Mouse (Mus musculus) forebrain, embryonic 14.5 days (tissue): ENCODE measurements around the gene Hcn2. TPM values are rescaled to one million over a fixed set of nuclear protein-coding genes. Genes with fewer than 3 reads are reported as not detected.

Experiments used
- ATAC-seq: fragments of 200-750 bp; cut with Nextera tagmentation; 2 replicates; pipeline ENCODE4 v1.8.0; 2017; ENCODE audit warnings: mild to moderate bottlenecking, moderate library complexity
- DNase-seq: peaks from one replicate; pipeline ENCODE4 v3.0.0-alpha.2; 2015; ENCODE audit warnings: low spot score
- H3K27ac ChIP-seq: fragments of 300-500 bp; sonication (generic); 2 replicates; pipeline ENCODE4 v1.5.1; 2014; ENCODE audit warnings: low read depth, mild to moderate bottlenecking, control low read depth, low read length, moderate library complexity
- H3K27me3 ChIP-seq: fragments of 300-500 bp; sonication (generic); replicated peaks from 2 replicates; pipeline ENCODE4 v1.6.1; 2014; ENCODE audit warnings: low read length, control low read depth, mixed read lengths; ENCODE audit not compliant: control insufficient read depth, insufficient read depth
- H3K36me3 ChIP-seq: fragments of 300-500 bp; sonication (generic); 2 replicates; pipeline ENCODE4 v1.6.1; 2014; ENCODE audit warnings: low read length, control low read depth; ENCODE audit not compliant: control insufficient read depth, insufficient read depth
- H3K4me1 ChIP-seq: fragments of 300-500 bp; sonication (generic); 2 replicates; pipeline ENCODE4 v1.6.1; 2014; ENCODE audit warnings: antibody characterized with exemption, low read length, control low read depth; ENCODE audit not compliant: control insufficient read depth, insufficient read depth
- H3K4me2 ChIP-seq: fragments of 300-500 bp; sonication (generic); 2 replicates; pipeline ENCODE4 v1.6.1; 2014; ENCODE audit warnings: mild to moderate bottlenecking, control low read depth, low read length
- H3K4me3 ChIP-seq: fragments of 300-500 bp; sonication (generic); 2 replicates; pipeline ENCODE4 v1.5.1; 2014; ENCODE audit warnings: low read depth, low read length, control low read depth
- H3K9ac ChIP-seq: fragments of 300-500 bp; sonication (generic); 2 replicates; pipeline ENCODE4 v1.6.1; 2014; ENCODE audit warnings: mild to moderate bottlenecking, low read length, control low read depth, moderate library complexity
- H3K9me3 ChIP-seq: fragments of 300-500 bp; sonication (generic); replicated peaks from 2 replicates; pipeline ENCODE4 v1.6.1; 2016; ENCODE audit warnings: low read length, control low read depth, mixed read lengths; ENCODE audit not compliant: control insufficient read depth
- WGBS: fragments of 180-500 bp; shearing (Covaris S2); extraction: QIAGEN DNeasy Blood & Tissue Kit; methylation state at CpG from one replicate; pipeline ENCODE4 v1.1.7; 2014; 5-methylcytosine and 5-hydroxymethylcytosine counted together
- polyA plus RNA-seq: library from polyadenylated mRNA; unstranded; fragments of >200 nt; fragmentation: Nextera tagmentation; extraction: Ambion mirVana; gene quantifications from 2 replicates; pipeline ENCODE4 v1.2.1, GENCODE M21; 2014

The Hcn2 gene
- polyA plus RNA-seq, 1 experiment from 2014 or later = 0.32 TPM

DNA sequence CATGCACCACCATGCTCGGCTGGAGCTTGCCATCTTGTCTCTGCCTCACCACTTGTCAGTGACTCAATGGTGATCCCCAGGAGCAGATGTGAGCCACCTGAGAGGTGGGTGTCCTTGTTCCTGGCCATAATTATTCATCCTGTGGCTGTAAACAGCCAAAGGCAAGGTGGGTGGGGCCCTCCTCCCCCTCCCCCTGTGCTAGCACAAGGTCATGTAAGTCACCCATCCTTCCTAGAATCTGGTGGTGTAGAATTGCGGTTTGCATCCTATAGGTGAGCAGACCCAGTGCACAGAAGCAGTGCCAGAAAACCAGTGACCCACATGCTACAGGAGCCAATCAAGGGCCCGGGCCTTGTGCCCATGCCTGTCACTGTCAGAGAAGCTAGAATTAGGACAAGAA lies 43.4 kb upstream of the Hcn2 start:
- H3K36me3 ChIP-seq = peaks cover 11% of the 10 kb centered on the region; the same call in 1 of the 2 replicates
- H3K27me3 ChIP-seq = no peaks in the 10 kb centered on the region
- ATAC-seq (no peak), DNase-seq (no peak)
- H3K9ac ChIP-seq = no peak overlapping the region
- H3K4me2 ChIP-seq = no peak overlapping the region
- H3K4me3 ChIP-seq = no peak overlapping the region
- H3K27ac ChIP-seq = no peak overlapping the region
- H3K9me3 ChIP-seq = no peaks in the 10 kb centered on the region
- WGBS = 89% methylated on average over 3 of the region's 3 CpGs
- H3K4me1 ChIP-seq = peaks cover 12% of the 10 kb centered on the region

DNA sequence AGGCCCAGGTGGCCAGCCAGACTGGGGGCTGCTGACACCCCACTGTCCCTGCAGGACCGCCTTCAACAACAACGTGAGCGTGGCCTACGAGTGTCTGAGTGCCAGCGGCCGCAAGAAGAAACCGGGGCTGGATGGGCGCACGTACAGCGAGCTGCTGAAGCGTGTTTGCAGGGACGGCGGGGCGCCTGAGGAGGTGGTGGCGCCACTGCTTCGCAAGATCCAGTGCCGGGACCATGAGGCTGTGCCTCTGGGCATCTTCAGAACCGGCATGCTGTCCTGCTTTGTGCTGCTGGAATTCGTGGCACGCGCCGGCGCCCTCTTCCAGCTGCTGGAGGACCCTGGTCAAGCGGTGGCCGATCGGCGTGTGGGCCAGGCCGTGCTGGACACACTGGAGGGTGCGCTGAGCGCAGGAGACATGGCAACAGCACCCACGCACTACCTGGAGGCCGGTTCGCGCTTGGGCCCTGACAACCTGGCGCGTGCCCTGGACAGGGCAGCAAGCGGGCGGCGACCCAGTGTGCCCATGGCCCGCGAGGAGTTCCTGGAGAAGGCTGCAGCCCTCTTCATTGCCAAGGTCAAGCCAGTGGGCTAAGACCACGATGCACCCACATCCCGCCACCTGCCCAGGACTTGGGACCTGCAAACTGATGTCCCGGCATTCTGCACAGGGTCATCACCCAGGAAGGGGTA lies 40.9 kb upstream of the Hcn2 start:
- DNase-seq = no peak
- H3K4me2 ChIP-seq = no peak overlapping the region
- no peak overlapping the region for H3K27ac ChIP-seq
- peaks cover 11% of the 10 kb centered on the region; the same call in 1 of the 2 replicates for H3K36me3 ChIP-seq
- no peak overlapping the region for H3K9ac ChIP-seq
- peaks cover 4% of the 10 kb centered on the region for H3K4me1 ChIP-seq
- 59% methylated on average over 44 of the region's 44 CpGs for WGBS
- H3K4me3 ChIP-seq = no peak overlapping the region
- H3K9me3 ChIP-seq = no peaks in the 10 kb centered on the region
- no peak for ATAC-seq
- no peaks in the 10 kb centered on the region for H3K27me3 ChIP-seq

DNA sequence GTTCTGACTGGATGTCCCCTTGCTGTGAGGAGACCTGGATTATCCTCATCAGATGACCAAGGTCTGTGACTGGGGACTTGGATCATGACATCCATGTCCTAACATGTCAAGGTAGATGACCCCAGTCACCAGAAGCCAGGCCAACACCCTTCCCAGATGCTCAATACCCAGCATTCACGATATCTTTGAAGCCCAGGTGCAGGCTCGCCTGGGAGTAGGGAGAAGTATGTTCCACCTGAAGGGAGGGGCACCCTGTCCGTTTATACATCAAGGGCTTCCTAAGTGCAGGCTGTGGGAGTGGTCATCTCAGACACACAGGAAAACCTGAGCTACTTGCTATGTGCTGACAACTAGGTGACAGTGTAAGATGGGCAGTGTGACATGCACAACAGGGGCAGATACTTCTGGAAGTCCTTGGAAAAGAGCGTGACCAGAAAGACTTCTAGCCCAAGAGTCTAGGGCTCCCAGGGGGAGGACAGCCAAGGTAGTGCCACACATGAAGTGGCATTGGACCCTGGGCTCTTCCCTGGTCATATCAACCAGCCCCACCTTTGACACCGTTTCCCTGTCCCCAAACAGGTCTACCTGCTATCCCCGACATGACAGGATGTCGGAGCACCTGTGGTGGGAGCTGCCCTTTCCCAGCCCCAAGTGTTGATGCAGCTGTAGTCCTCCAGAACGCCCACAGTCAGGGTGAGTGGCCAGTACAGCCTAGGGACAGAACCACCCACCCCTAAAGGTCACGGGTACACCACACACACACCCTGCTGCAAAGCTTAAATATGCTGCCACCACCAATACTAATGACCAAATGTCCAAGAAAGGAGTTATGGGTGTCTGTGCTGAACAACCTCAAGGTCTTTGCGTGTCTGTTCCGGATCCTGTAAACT lies 35.6 kb upstream of the Hcn2 start:
- DNase-seq (no peak), ATAC-seq (peak; percentile 6)
- Histone ChIP-seq H3K36me3 (peaks cover 21% of the 10 kb centered on the region), H3K4me3 (peak overlapping the region; percentile 77), H3K27me3 (no peaks in the 10 kb centered on the region), H3K9me3 (no peaks in the 10 kb centered on the region), H3K9ac (peak overlapping the region; percentile 61), H3K4me2 (peak overlapping the region; percentile 47), H3K4me1 (peaks cover 10% of the 10 kb centered on the region), H3K27ac (peak overlapping the region; percentile 84)
- WGBS = 43% methylated on average over 11 of the region's 11 CpGs

DNA sequence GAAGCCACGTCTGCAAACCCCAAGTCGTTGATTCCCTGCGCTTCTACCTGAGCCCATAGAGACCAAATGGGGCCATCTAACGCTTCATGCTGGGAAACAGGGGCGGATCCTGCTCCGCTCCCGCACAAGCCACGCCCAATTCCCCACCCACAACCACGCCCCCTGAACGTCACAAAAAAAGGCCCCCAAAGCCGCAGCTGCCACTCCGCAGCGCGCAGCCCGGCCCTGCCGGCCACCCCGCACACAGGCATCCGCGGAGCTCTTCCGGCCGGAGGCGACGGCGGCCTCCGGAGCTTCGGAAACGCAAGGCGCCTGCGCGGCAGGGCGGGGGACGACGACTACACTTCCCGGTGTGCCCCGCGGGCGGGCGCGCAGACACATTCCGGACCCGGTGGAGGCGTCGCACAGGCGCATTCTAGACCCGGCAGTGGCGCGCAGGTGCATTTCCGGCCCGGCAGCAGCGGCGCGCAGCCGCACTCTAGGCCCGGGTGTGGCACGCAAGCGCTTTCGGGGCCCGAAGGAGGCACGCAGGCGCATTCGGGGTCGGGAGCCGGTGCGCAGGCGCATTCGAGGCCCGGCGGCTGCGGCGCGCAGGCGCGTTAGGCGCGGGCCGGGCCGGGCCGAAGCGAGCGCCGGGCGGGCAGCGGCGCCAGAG lies 34.7 kb upstream of the Hcn2 start, which contains the start of gene Cdc34:
TSS of gene Cdc34 (plus strand) at position 605 of the 655 bp plus-strand sequence.
- peaks cover 26% of the 10 kb centered on the region for H3K36me3 ChIP-seq
- H3K9me3 ChIP-seq = no peaks in the 10 kb centered on the region
- peak; percentile 99 for DNase-seq
- H3K4me1 ChIP-seq = peaks cover 10% of the 10 kb centered on the region
- H3K4me3 ChIP-seq = peak within 1 kb of the TSS; percentile 77
- peak within 1 kb of the TSS; percentile 82 for H3K9ac ChIP-seq
- H3K4me2 ChIP-seq = peak within 1 kb of the TSS; percentile 90
- 1% methylated on average over 67 of the region's 84 CpGs for WGBS
- H3K27ac ChIP-seq = peak within 1 kb of the TSS; percentile 84
- ATAC-seq = peak; percentile 96
- no peaks in the 10 kb centered on the region for H3K27me3 ChIP-seq

GRCm38 (mm10) chr10:79682551-79682915 lies 33.9 kb upstream of the Hcn2 start:
- peak overlapping the region; percentile 77 for H3K4me3 ChIP-seq
- H3K27ac ChIP-seq = peak overlapping the region; percentile 60; the same call in 1 of the 2 replicates
- ATAC-seq = 0 out of 2 replicates have a peak, but pooled peaks have one; percentile 2
- no peak for DNase-seq
- H3K9ac ChIP-seq = peak overlapping the region; percentile 82
- H3K4me1 ChIP-seq = peaks cover 10% of the 10 kb centered on the region
- H3K27me3 ChIP-seq = no peaks in the 10 kb centered on the region
- peaks cover 34% of the 10 kb centered on the region for H3K36me3 ChIP-seq
- no peaks in the 10 kb centered on the region for H3K9me3 ChIP-seq
- H3K4me2 ChIP-seq = peak overlapping the region; percentile 90
- WGBS = 0% methylated on average over 9 of the region's 10 CpGs

DNA sequence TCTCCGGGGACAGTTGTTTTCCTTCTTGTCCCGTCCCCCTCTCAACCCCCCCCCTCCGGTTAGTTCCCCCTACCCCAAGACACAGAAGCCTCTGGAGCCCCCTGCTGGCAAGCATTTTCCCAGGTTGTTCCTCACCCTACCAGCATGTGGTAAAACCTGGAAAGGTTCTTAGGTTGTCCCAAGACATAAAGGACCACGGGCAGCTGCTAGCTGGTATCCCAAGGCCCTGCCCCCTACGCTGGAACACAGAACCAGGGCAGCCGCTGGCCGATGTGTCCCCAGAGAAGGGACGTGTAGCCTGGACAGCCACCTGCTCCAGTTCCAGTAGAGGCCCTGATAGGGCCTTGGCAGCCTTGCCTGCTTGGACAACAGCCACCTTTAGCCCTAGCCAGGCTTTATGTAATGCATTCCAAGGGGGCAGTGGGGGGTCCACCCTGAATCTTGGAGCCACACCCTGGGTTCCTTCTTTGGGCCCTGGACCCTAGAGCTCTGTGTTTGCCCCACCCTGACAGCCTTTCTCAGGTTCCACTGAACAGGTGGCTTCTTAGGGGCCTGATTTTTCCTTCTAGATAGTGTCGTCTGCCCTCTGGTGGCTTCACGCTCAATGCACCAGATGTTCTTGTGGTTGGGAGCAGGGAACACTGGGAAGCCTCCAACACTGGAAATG lies 33.4 kb upstream of the Hcn2 start:
- Histone ChIP-seq H3K27me3 (no peaks in the 10 kb centered on the region), H3K4me3 (peak overlapping the region; percentile 77), H3K4me1 (peaks cover 10% of the 10 kb centered on the region), H3K9ac (peak overlapping the region; percentile 82), H3K36me3 (peaks cover 39% of the 10 kb centered on the region), H3K9me3 (no peaks in the 10 kb centered on the region), H3K4me2 (peak overlapping the region; percentile 90), H3K27ac (no peak overlapping the region)
- DNase-seq (peak; percentile 43), ATAC-seq (no peak)
- 10% methylated on average over 10 of the region's 10 CpGs for WGBS

DNA sequence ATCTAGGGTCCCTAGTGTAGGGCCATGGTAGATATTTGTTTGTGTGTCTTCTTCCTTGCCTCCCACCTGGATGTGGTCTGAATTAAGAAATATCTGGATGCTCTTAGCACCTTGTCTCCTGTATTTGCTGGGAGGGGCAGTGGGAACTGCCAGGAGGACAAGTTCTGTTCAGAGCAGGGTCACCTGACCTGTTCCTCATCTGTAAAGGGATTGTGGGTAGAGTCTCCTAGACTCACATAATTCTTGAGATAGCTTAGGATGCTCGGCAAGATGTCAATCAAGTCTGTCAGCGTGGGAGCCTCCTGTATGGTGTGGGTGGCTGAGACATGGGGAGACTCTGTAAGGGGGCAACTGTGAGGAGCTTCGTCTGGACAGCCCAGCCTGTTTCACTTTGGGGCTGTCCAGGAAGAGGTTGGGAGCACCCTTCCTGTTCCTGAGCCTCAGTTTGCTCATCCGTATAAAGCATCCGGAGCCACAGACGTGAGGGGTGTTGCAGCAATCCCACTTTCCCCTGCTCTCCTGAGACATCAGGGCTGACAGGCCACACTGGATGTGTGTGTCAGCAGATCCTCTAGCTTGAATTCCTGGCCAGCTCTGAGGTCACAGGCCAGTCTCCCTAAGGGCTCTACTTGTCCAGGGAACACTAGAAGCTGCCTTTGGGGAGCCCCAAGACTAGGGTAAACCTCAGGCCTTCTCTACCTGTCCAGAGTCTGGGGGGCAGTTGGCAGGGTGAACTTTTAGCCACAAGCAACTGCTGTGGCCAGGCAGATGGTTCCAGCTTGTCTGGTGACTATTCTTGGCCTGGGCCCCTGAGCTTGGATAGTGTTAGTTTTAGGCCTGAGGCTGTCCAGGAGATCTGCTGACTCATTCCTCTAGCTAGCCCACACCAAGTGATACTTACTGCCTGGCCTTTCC lies 32.5 kb upstream of the Hcn2 start:
- no peak overlapping the region for H3K27ac ChIP-seq
- H3K9ac ChIP-seq = peak overlapping the region; percentile 82; the same call in 1 of the 2 replicates
- H3K36me3 ChIP-seq = peaks cover 49% of the 10 kb centered on the region
- WGBS = 89% methylated on average over 6 of the region's 6 CpGs
- H3K9me3 ChIP-seq = no peaks in the 10 kb centered on the region
- 0 out of 2 replicates have a peak overlapping the region, but pooled peaks have one; percentile 77 for H3K4me3 ChIP-seq
- peak overlapping the region; percentile 90 for H3K4me2 ChIP-seq
- no peaks in the 10 kb centered on the region for H3K27me3 ChIP-seq
- peaks cover 10% of the 10 kb centered on the region for H3K4me1 ChIP-seq
- DNase-seq = no peak
- ATAC-seq = no peak
